Mouse (Mus musculus): ENCODE measurements around the gene Itpripl2.

DNA sequence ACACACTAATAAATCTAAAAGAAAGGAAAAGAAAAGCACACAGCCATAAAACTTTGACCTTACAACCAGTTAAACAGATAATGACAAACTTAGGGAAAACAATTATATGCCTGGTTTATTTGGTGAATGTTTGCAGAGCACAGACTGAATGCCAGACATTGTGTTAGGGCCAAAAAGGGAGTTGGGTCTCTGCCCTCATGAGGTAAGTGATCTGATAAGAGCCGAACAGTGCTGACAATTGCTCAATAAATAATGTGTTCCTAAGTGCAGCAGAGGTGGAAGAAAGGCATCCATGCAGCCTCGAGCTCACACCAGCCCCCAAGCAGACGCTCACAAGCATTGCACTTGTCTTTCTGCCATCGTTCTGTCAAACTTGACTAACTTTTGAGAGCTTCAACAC lies 27.3 kb downstream of the Itpripl2 start:
- TF ChIP-seq CTCF (IDR thresholded peaks at IDR 0.05; ENCODE audit: control insufficient read depth, insufficient read depth, insufficient replicate concordance, low read depth, low read length) (no peak), POLR2A (IDR thresholded peaks at IDR 0.05; ENCODE audit: control insufficient read depth, low read depth, low read length) (no peak)
